Mouse (Mus musculus) limb, embryonic 13.5 days (tissue): ENCODE data around the gene Unc13d. TPM values are rescaled to one million over a fixed set of nuclear protein-coding genes. Genes with fewer than 3 reads are reported as not detected.
"Not testable (repeated sequence)": the region's sequence is repeated elsewhere in the genome, so short reads cannot be mapped to it uniquely, and the experiment has no call there.

Source experiments
- ATAC-seq: fragments of 200-750 bp; cut with Nextera tagmentation; 2 replicates; pipeline ENCODE4 v1.8.0; 2017; ENCODE audit warnings: low read depth, moderate number of reproducible peaks, moderate TSS enrichment; ENCODE audit not compliant: low FRiP score
- H3K27ac ChIP-seq: fragments of 300-500 bp; sonication (generic); 2 replicates; pipeline ENCODE4 v1.5.1; 2015; ENCODE audit warnings: inconsistent platforms, mild to moderate bottlenecking, moderate library complexity
- H3K27me3 ChIP-seq: fragments of 300-500 bp; sonication (generic); 2 replicates; pipeline ENCODE4 v1.6.1; 2015; ENCODE audit warnings: mild to moderate bottlenecking, inconsistent platforms
- H3K36me3 ChIP-seq: fragments of 300-500 bp; sonication (generic); 2 replicates; pipeline ENCODE4 v1.6.1; 2015; ENCODE audit warnings: inconsistent platforms, mild to moderate bottlenecking, moderate library complexity
- H3K4me1 ChIP-seq: fragments of 300-500 bp; sonication (generic); 2 replicates; pipeline ENCODE4 v1.6.1; 2015; ENCODE audit warnings: inconsistent platforms
- H3K4me2 ChIP-seq: fragments of 300-500 bp; sonication (generic); replicated peaks from 2 replicates; pipeline ENCODE4 v1.6.1; 2015; ENCODE audit warnings: inconsistent platforms, mild to moderate bottlenecking, moderate library complexity
- H3K4me3 ChIP-seq: fragments of 300-500 bp; sonication (generic); 2 replicates; pipeline ENCODE4 v1.5.1; 2015; ENCODE audit warnings: moderate library complexity, mild to moderate bottlenecking, inconsistent platforms
- H3K9ac ChIP-seq: fragments of 300-500 bp; sonication (generic); 2 replicates; pipeline ENCODE4 v1.6.1; 2015; ENCODE audit warnings: mild to moderate bottlenecking, inconsistent platforms
- H3K9me3 ChIP-seq: fragments of 300-500 bp; sonication (generic); 2 replicates; pipeline ENCODE4 v1.6.1; 2016; ENCODE audit warnings: inconsistent platforms
- WGBS: fragments of 180-500 bp; shearing (Covaris S2); methylation state at CpG from one replicate; pipeline ENCODE4 v1.1.7; 2015; 5-methylcytosine and 5-hydroxymethylcytosine counted together
- polyA plus RNA-seq: library from polyadenylated mRNA; unstranded; fragments of >200 nt; fragmentation: Nextera tagmentation; extraction: Ambion mirVana; gene quantifications from 2 replicates; pipeline ENCODE4 v1.2.1, GENCODE M21; 2015

Gene Unc13d
- polyA plus RNA-seq, 1 experiment from 2014 or later = 2.1 TPM

GRCm38 (mm10) chr11:116098711-116099460 is 21.1 kb upstream of the Unc13d start:
- Histone ChIP-seq H3K4me2 (no peak overlapping the region), H3K9ac (no peak overlapping the region), H3K4me1 (peaks cover 31% of the 10 kb centered on the region), H3K27me3 (no peaks in the 10 kb centered on the region), H3K4me3 (no peak overlapping the region), H3K36me3 (no peaks in the 10 kb centered on the region), H3K27ac (no peak overlapping the region; the same call in 1 of the 2 replicates), H3K9me3 (0 out of 2 replicates have a peak, but pooled peaks cover 5% of the 10 kb centered on the region)
- no peak for ATAC-seq
- 70% methylated on average over 14 of the region's 14 CpGs for WGBS

DNA sequence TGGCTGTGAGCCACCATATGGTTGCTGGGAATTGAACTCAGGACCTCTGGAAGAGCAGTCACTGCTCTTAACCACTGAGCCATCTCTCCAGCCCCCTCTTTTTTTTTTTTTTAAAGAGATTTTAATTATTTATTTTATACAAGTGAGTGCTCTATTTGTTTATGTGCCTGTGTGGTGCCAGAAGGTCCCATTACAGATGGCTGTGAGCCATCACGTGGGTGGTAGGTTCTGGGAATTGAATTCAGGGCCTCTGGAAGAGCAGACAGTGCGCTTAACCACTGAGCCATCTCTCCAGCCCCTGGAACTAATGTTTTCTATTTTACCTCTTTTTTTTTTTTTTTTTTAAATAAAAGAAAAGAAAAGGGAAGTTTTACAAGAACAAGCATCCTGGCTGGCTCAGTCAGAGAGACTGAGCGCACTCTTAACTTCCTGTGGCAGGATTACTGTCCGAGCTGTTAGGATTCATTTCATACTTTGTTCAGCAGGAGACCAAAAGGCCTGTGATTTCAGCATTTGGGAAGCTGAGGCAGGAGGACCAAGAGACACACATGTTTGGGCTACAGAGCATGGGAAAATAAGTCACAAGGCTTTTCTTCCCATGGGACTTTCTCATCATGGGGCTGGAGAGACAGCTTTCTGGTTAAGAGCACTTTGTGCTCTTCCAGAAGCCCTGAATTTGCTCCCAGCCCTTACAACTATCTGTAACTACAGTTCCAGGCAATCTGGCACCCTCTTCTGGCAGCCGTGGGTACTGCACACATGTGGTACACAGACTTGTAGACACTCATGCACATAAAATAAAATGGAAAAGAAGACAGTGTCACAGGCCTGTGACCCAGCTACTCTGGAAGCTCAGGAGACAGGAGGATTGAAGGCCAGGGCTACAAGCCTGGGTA is 18.7 kb upstream of the Unc13d start:
- Histone ChIP-seq H3K9me3 (0 out of 2 replicates have a peak, but pooled peaks cover 5% of the 10 kb centered on the region), H3K36me3 (no peaks in the 10 kb centered on the region), H3K27ac (no peak overlapping the region), H3K27me3 (no peaks in the 10 kb centered on the region), H3K4me3 (no peak overlapping the region), H3K4me2 (no peak overlapping the region), H3K9ac (no peak overlapping the region), H3K4me1 (peaks cover 11% of the 10 kb centered on the region)
- 86% methylated on average over 5 of the region's 5 CpGs for WGBS
- no peak for ATAC-seq

DNA sequence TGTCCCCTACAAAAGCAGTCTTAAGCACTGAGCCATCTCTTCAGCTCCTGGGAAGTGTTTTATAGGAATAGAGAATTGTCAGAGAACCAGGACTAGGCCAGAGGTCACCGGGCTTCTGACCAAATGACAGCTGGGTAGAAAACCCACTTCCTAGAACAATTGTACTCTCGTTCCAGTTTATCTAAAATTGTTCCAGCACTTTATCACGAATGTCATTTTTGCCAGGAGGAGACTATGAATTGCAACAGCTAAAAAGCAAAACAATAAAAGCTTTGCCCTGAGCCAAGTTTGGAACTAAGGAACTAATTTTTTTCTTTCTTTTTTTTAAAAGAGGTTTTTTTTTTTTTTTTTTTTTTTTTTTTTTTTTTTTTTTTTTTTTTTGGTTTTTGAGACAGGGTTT is 17.8 kb upstream of the Unc13d start:
- Histone ChIP-seq H3K4me2 (no peak overlapping the region), H3K9me3 (0 out of 2 replicates have a peak, but pooled peaks cover 5% of the 10 kb centered on the region), H3K27ac (no peak overlapping the region), H3K4me3 (no peak overlapping the region), H3K36me3 (no peaks in the 10 kb centered on the region), H3K4me1 (peaks cover 6% of the 10 kb centered on the region; the same call in 1 of the 2 replicates), H3K27me3 (no peaks in the 10 kb centered on the region), H3K9ac (no peak overlapping the region)
- no peak for ATAC-seq
- WGBS = 77% methylated on average over 3 of the region's 3 CpGs

DNA sequence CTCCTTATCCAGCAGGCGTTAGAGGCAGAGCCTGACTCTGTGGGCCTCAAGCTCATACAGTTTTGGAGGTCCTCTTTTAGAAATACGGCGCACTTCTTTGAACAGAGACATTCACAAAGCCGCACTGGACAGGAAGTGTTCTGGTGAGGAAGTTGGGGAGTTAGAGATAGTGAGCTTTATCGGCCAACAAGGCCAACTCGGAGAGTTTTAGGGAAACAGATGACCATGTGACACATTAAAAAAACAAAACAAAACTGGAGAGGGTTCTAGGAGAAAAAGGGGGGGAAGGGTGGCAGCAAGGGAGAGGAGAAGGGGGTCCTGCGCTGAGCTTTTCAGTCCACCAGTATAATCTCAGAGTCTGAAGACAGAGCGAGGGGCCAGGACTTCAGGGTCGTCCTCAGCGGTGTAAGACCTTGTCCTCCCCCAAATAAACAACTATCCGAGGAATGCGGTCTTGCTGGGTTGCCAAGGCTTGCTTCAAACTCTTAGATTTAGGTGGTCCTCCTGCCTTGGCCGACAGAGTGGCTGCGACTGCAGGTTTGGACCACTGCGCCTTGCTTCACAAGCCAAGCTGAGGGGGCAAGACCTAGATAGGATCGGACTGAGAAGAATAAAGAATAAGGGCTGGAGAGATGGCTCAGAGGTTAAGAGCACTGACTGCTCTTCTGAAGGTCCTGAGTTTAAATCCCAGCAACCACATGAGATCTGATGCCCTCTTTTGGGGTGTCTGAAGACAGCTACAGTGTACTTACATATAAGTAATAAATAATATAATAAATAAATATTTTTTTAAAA is 16.2 kb upstream of the Unc13d start:
- Histone ChIP-seq H3K27me3 (no peaks in the 10 kb centered on the region), H3K36me3 (no peaks in the 10 kb centered on the region), H3K9ac (no peak overlapping the region), H3K4me2 (no peak overlapping the region), H3K4me1 (no peaks in the 10 kb centered on the region), H3K27ac (peak overlapping the region; percentile 2; the same call in 1 of the 2 replicates), H3K4me3 (no peak overlapping the region), H3K9me3 (0 out of 2 replicates have a peak, but pooled peaks cover 5% of the 10 kb centered on the region)
- no peak for ATAC-seq
- WGBS = 61% methylated on average over 16 of the region's 16 CpGs

DNA sequence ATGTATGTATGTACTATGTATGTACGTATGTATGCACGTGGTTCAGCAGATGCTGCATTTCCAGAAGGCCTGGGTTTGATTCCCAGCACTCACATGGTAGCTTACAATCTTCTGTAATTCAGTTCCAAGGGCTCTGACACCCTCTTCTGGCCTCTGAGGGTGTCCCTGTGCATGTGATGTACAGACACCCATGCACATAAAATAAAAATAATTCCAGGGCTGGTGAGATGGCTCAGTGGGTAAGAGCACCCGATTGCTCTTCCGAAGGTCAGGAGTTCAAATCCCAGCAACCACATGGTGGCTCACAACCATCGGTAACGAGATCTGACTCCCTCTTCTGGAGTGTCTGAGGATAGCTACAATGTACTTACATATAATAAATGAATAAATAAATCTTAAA is 15.2 kb upstream of the Unc13d start:
- H3K9ac ChIP-seq, ATAC-seq, H3K9me3 ChIP-seq, H3K27me3 ChIP-seq, H3K27ac ChIP-seq, H3K4me2 ChIP-seq, H3K36me3 ChIP-seq, H3K4me1 ChIP-seq, H3K4me3 ChIP-seq: not testable (repeated sequence)
- WGBS = 90% methylated on average over 6 of the region's 6 CpGs

DNA sequence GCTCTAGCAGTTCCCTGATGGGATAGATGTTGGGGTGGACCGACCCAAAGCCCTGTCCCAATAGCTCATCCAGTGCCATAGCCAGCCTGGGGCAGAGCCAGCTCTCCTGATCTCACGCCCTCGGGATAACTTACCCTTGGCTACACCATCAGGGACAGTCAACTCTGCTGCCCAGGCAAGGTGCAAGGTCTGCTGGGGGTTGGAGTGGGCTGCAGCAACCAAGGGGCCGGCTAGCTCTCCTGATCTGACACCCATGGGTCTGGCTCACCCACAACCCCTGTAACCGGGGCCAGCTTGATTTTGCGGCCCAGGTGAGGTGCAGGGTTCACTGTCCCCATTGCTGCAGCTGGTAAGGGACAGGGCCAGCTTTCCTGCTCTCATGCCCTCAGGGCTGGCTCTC is 13.8 kb upstream of the Unc13d start:
- H3K4me2 ChIP-seq = no peak overlapping the region
- 0 out of 2 replicates have a peak, but pooled peaks cover 1% of the 10 kb centered on the region for H3K9me3 ChIP-seq
- H3K36me3 ChIP-seq = no peaks in the 10 kb centered on the region
- H3K27ac ChIP-seq = no peak overlapping the region
- no peak for ATAC-seq
- 81% methylated on average over 6 of the region's 6 CpGs for WGBS
- no peak overlapping the region for H3K9ac ChIP-seq
- H3K4me3 ChIP-seq = no peak overlapping the region
- H3K4me1 ChIP-seq = peaks cover 10% of the 10 kb centered on the region
- no peaks in the 10 kb centered on the region for H3K27me3 ChIP-seq

GRCm38 (mm10) chr11:116089545-116089944 is 11.8 kb upstream of the Unc13d start:
- Histone ChIP-seq H3K9me3 (no peaks in the 10 kb centered on the region), H3K9ac (no peak overlapping the region), H3K27me3 (no peaks in the 10 kb centered on the region), H3K36me3 (no peaks in the 10 kb centered on the region; the same call in 1 of the 2 replicates), H3K4me1 (peaks cover 21% of the 10 kb centered on the region), H3K27ac (no peak overlapping the region), H3K4me3 (no peak overlapping the region), H3K4me2 (no peak overlapping the region)
- 87% methylated on average over 6 of the region's 6 CpGs for WGBS
- no peak for ATAC-seq

DNA sequence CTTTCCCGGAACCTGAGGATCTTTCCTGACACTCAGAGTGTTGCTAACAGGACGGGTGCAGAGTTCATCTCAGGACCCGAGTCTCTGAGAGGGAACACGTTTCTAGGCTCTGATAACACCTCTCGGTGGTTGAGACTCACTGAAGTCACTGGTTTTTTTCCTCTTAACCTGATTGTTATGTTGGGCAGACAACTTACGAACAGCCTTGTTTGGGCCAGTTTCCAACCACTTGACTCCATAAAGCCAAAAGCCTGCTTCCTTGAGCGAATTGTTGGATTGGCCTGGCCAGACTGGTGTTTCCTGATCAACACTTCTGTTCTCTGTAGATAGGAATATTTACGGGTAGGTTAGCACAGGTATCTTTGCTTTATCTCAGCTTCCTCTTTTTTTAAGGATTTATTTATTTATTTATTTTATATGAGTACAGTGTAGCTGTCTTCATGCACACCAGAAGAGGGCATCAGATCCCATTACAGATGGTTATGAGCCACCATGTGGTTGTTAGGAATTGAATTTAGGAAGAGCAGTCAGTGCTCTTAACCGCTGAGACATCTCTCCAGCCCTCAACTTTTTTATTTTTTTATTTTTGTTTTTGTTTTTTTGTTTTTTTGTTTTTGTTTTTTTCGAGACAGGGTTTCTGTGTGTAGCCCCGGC is 11.1 kb upstream of the Unc13d start:
- H3K9ac ChIP-seq = no peak overlapping the region

DNA sequence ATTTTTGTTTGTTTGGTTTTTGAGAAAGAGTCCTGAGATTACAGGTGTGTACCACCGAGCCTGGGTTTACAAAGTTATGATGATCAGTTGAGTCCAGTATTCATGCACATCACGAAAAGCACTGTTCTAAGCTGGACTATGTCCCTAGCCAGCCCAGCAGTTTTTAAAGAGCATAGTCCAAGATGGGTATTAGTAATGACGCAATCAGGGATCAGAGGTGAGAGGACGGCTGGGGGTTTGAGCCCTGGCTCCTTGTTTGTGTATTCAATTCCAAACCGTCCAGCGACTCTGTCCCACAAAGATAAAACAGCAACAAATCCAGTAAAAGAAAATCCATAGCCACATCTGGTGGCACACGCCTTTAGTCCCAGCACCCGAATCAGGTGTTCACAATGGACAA is 10.4 kb upstream of the Unc13d start:
- no peak overlapping the region; the same call in 1 of the 2 replicates for H3K27ac ChIP-seq
- H3K9me3 ChIP-seq = no peaks in the 10 kb centered on the region
- WGBS = 82% methylated on average over 8 of the region's 8 CpGs
- H3K4me2 ChIP-seq = peak overlapping the region; percentile 64
- H3K27me3 ChIP-seq = no peaks in the 10 kb centered on the region
- peak overlapping the region; percentile 49; the same call in 1 of the 2 replicates for H3K4me3 ChIP-seq
- peaks cover 11% of the 10 kb centered on the region for H3K36me3 ChIP-seq
- peaks cover 21% of the 10 kb centered on the region for H3K4me1 ChIP-seq
- ATAC-seq = no peak
- H3K9ac ChIP-seq = peak overlapping the region; percentile 55; the same call in 1 of the 2 replicates

More for the DNA sequence above, 11.1 kb upstream of the Unc13d start:
- 84% methylated on average over 11 of the region's 11 CpGs for WGBS
- Histone ChIP-seq H3K27ac (no peak overlapping the region), H3K27me3 (no peaks in the 10 kb centered on the region), H3K4me3 (no peak overlapping the region), H3K4me2 (no peak overlapping the region), H3K36me3 (peaks cover 4% of the 10 kb centered on the region), H3K4me1 (peaks cover 21% of the 10 kb centered on the region), H3K9me3 (no peaks in the 10 kb centered on the region)
- no peak for ATAC-seq

DNA sequence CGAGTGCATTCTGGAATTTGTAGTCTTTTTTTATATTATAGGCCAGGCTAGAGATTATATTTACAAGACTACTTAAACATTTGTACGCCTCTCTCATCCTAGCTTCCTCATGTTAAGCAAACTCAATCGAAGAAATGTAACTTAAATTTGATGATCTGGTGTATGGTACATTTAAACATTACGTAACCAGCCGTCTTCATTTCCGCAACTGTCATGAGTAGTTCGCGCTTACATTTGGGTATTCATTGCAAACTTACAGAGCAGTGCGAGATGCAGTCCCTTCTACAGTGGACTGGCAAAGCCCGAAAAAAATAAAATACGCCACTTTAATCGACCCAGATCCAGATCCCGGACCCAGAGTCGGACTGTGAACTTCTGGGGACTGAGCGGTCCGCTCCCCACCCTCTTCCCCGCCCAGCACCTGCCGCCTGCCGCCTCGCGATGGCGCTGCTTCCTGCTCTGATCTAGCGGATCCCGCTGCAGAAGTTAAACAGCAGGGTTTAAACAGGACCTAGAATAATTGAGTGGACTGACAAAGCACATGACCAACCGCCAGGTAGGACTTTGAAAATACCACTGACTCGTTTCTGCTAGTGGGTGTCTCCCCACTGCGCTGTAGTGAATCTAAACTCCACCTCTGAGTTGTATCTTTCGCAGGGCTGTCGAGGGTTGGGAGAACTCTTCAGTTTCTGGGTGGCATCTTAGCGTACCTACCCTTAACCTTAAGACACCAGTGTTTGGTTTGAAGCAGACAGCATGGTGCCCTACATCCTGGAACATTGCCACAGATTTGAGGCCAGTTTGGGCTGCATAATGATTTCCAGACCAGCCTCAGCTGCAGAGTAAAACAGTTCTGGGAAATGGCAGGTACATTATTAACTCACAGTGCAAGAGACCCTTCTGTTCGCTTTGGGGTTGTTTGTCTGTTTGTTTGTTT is 9.7 kb upstream of the Unc13d start:
- Histone ChIP-seq H3K9ac (peak overlapping the region; percentile 55), H3K27ac (peak overlapping the region; percentile 75), H3K4me3 (peak overlapping the region; percentile 49), H3K4me2 (peak overlapping the region; percentile 64), H3K4me1 (peaks cover 21% of the 10 kb centered on the region), H3K36me3 (peaks cover 17% of the 10 kb centered on the region), H3K9me3 (no peaks in the 10 kb centered on the region), H3K27me3 (no peaks in the 10 kb centered on the region)
- WGBS = 2% methylated on average over 31 of the region's 31 CpGs
- ATAC-seq = peak; percentile 76
